Mouse (Mus musculus) stomach, embryonic 14.5 days (tissue): ENCODE measurements around the gene Sgca. TPM values are rescaled to one million over a fixed set of nuclear protein-coding genes. Genes with fewer than 3 reads are reported as not detected.

Source experiments
- ATAC-seq: fragments of 200-750 bp; cut with Nextera tagmentation; 2 replicates; pipeline ENCODE4 v1.8.0; 2017; ENCODE audit warnings: low read depth, moderate TSS enrichment; ENCODE audit not compliant: insufficient number of reproducible peaks, insufficient read depth, low FRiP score
- H3K27ac ChIP-seq: fragments of 300-500 bp; sonication (generic); 2 replicates; pipeline ENCODE4 v1.5.1; 2014; ENCODE audit warnings: mild to moderate bottlenecking, low read length, moderate library complexity, mixed read lengths
- H3K27me3 ChIP-seq: fragments of 300-500 bp; sonication (generic); 2 replicates; pipeline ENCODE4 v1.6.1; 2014; ENCODE audit warnings: low read length, control low read depth, mixed read lengths; ENCODE audit not compliant: control insufficient read depth, insufficient read depth
- H3K36me3 ChIP-seq: fragments of 300-500 bp; sonication (generic); 2 replicates; pipeline ENCODE4 v1.6.1; 2014; ENCODE audit warnings: mild to moderate bottlenecking, control low read depth, low read length, moderate library complexity, mixed read lengths; ENCODE audit not compliant: control insufficient read depth, insufficient read depth
- H3K4me1 ChIP-seq: fragments of 300-500 bp; sonication (generic); 2 replicates; pipeline ENCODE4 v1.6.1; 2014; ENCODE audit warnings: low read length, control low read depth, mixed read lengths; ENCODE audit not compliant: control insufficient read depth, insufficient read depth
- H3K4me2 ChIP-seq: fragments of 300-500 bp; sonication (generic); replicated peaks from 2 replicates; pipeline ENCODE4 v1.6.1; 2014; ENCODE audit warnings: low read depth, low read length, control low read depth
- H3K4me3 ChIP-seq: fragments of 300-500 bp; sonication (generic); 2 replicates; pipeline ENCODE4 v1.5.1; 2014; ENCODE audit warnings: low read depth, low read length, control low read depth
- H3K9ac ChIP-seq: fragments of 300-500 bp; sonication (generic); replicated peaks from 2 replicates; pipeline ENCODE4 v1.6.1; 2014; ENCODE audit warnings: low read depth, mild to moderate bottlenecking, control low read depth, low read length, moderate library complexity, mixed read lengths
- H3K9me3 ChIP-seq: fragments of 300-500 bp; sonication (generic); 2 replicates; pipeline ENCODE4 v1.6.1; 2016; ENCODE audit warnings: low read depth, low read length, control low read depth; ENCODE audit not compliant: control insufficient read depth
- WGBS: fragments of 180-500 bp; shearing (Covaris S2); extraction: QIAGEN DNeasy Blood & Tissue Kit; methylation state at CpG from one replicate; pipeline ENCODE4 v1.1.7; 2014; 5-methylcytosine and 5-hydroxymethylcytosine counted together
- polyA plus RNA-seq: library from polyadenylated mRNA; unstranded; fragments of >200 nt; fragmentation: Nextera tagmentation; extraction: Ambion mirVana; gene quantifications from 2 replicates; pipeline ENCODE4 v1.2.1, GENCODE M21; 2014

Gene Sgca
- polyA plus RNA-seq, 1 experiment from 2014 or later: 0.30 TPM

- no peaks in the 10 kb centered on the region for H3K9me3 ChIP-seq
- no peaks in the 10 kb centered on the region for H3K27me3 ChIP-seq
- H3K4me3 ChIP-seq: no peak overlapping the region
- H3K4me2 ChIP-seq: no peak overlapping the region
- no peak for ATAC-seq
- no peak overlapping the region for H3K9ac ChIP-seq
- no peaks in the 10 kb centered on the region for H3K36me3 ChIP-seq
- WGBS: 83% methylated on average over 9 of the region's 9 CpGs
- peaks cover 13% of the 10 kb centered on the region; the same call in 1 of the 2 replicates for H3K4me1 ChIP-seq
- H3K27ac ChIP-seq: peak overlapping the region; percentile 55; the same call in 1 of the 2 replicates
These were observed 18.4 kb downstream of the Sgca start for GRCm38 (mm10) chr11:94957693-94958064.

DNA sequence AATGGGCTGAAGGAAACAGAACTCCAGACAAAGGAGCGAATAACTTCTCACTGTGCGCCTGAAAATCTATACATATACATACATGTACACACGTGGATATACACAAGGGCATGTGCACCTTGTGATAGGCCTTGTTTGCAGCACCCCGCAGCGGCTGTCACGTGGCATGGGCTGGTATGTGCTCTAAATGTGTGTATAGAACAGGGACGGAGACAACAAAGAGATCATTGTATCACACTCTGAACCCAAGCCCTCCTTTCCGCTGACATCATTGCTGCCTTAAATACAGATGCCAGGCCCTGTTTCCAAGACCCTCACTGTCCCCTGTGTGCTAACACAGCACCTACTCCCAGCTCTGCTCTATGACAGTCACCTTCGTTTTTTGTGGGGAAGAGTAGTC lies 21.0 kb downstream of the Sgca start:
- H3K27ac ChIP-seq: no peak overlapping the region
- H3K27me3 ChIP-seq: no peaks in the 10 kb centered on the region
- H3K4me2 ChIP-seq: no peak overlapping the region
- H3K4me1 ChIP-seq: peaks cover 11% of the 10 kb centered on the region; the same call in 1 of the 2 replicates
- no peaks in the 10 kb centered on the region for H3K9me3 ChIP-seq
- no peak for ATAC-seq
- H3K36me3 ChIP-seq: peaks cover 19% of the 10 kb centered on the region; the same call in 1 of the 2 replicates
- 75% methylated on average over 9 of the region's 9 CpGs for WGBS
- H3K9ac ChIP-seq: no peak overlapping the region
- no peak overlapping the region for H3K4me3 ChIP-seq

DNA sequence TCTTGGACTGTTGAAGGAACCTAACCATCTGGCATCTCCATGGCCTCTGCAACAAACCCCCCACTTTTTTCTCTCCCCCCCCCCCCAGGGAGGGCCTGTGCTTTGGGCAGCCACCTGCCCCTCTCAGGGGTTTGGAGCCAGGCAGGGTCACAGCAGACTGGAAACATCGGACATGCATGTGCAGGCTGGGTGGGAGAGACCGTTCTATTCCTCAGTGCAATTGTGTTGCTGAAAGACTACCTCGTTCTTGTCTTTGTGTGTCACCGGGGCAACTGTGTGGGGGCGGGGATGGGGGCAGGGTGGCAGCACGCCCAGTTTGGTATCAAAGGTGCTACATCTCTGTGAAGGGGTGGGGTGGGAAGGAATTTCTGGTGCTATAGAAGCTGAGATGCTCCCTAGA lies 24.0 kb downstream of the Sgca start:
- no peak overlapping the region for H3K9ac ChIP-seq
- no peak overlapping the region for H3K4me2 ChIP-seq
- no peaks in the 10 kb centered on the region for H3K9me3 ChIP-seq
- no peak overlapping the region; the same call in 1 of the 2 replicates for H3K27ac ChIP-seq
- H3K4me1 ChIP-seq: 0 out of 2 replicates have a peak, but pooled peaks cover 4% of the 10 kb centered on the region
- no peak for ATAC-seq
- no peak overlapping the region for H3K4me3 ChIP-seq
- H3K27me3 ChIP-seq: no peaks in the 10 kb centered on the region
- peaks cover 48% of the 10 kb centered on the region for H3K36me3 ChIP-seq
- WGBS: 16% methylated on average over 6 of the region's 6 CpGs

DNA sequence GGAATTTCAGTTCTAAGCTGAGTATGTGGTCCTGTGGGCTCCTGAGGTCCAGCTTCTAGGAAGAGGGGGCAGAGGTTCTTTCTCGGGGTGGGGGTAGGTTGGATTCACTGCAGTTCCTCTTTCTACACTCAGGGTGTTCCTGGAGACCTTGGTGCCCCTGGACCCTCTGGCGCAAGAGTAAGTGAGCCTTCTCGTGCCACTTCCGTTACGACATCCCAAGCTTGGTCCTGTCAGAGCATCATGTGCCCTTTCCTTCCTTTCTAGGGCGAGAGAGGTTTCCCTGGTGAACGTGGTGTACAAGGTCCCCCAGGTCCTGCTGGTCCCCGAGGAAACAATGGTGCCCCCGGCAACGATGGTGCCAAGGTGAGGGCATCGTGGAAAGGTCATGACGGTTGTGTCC lies 30.9 kb downstream of the Sgca start:
- Histone ChIP-seq H3K9ac (no peak overlapping the region), H3K27me3 (no peaks in the 10 kb centered on the region), H3K4me3 (no peak overlapping the region), H3K4me1 (peaks cover 5% of the 10 kb centered on the region), H3K36me3 (peaks cover 99% of the 10 kb centered on the region), H3K9me3 (no peaks in the 10 kb centered on the region), H3K4me2 (no peak overlapping the region), H3K27ac (peak overlapping the region; percentile 34; the same call in 1 of the 2 replicates)
- 89% methylated on average over 12 of the region's 12 CpGs for WGBS
- no peak for ATAC-seq

- Histone ChIP-seq H3K9me3 (no peaks in the 10 kb centered on the region), H3K4me2 (no peak overlapping the region), H3K9ac (no peak overlapping the region), H3K4me3 (no peak overlapping the region), H3K27me3 (no peaks in the 10 kb centered on the region), H3K4me1 (peaks cover 13% of the 10 kb centered on the region), H3K27ac (peak overlapping the region; percentile 63; the same call in 1 of the 2 replicates), H3K36me3 (peaks cover 99% of the 10 kb centered on the region)
- 31% methylated on average over 8 of the region's 8 CpGs for WGBS
- ATAC-seq: no peak
These were observed 31.8 kb downstream of the Sgca start for GRCm38 (mm10) chr11:94944295-94944694.

DNA sequence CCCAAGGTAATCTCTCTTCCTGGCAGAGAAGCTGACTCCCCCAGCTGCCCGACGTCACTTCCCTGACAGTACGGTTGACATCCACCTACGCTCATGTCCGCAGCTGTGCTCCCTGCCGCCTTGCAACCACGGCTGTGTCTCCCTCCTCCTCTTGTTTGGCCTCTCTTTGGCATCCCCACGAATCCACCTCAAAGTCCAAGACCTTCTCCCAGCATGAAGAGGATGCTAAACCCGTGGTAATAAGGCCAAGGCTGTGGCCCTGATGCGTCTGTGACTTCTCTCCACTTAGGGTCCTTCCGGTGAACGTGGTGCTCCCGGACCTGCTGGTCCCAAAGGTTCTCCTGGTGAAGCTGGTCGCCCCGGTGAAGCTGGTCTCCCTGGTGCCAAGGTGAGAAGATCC lies 33.1 kb downstream of the Sgca start:
- WGBS: 72% methylated on average over 15 of the region's 15 CpGs
- no peak overlapping the region for H3K4me2 ChIP-seq
- no peak for ATAC-seq
- H3K4me1 ChIP-seq: peaks cover 13% of the 10 kb centered on the region
- H3K9ac ChIP-seq: no peak overlapping the region
- peak overlapping the region; percentile 63 for H3K27ac ChIP-seq
- H3K36me3 ChIP-seq: peaks cover 97% of the 10 kb centered on the region
- no peak overlapping the region for H3K4me3 ChIP-seq
- H3K27me3 ChIP-seq: no peaks in the 10 kb centered on the region
- no peaks in the 10 kb centered on the region for H3K9me3 ChIP-seq

DNA sequence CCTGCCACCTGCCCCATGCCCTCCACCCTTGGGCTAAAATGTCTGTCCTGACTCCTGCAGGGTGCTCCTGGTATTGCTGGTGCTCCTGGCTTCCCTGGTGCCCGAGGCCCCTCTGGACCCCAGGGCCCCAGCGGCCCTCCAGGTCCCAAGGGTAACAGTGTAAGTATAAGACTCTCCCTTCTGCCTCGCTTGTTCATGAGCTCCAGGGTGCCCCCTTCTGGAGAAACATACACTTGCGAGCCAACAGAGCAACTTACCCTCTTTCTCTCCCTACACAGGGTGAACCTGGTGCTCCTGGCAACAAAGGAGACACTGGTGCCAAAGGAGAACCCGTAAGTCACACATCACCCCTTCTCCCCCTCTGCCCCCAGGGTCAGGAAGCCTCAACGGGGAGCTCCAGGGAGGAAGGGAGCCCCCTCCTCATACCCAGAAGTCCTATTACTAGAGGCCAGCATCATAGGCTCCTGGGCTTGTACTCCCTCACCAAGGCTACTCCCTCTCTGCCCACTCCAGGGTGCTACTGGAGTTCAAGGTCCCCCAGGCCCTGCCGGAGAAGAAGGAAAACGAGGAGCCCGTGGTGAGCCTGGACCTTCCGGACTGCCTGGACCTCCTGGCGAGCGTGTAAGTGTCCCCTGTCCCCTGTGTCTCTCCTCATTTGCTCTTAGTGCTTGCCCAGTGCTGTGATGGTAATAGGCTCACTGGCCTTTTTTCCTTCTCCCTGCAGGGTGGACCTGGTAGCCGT lies 33.7 kb downstream of the Sgca start:
- H3K9me3 ChIP-seq: no peaks in the 10 kb centered on the region
- peak overlapping the region; percentile 63; the same call in 1 of the 2 replicates for H3K27ac ChIP-seq
- peaks cover 14% of the 10 kb centered on the region for H3K4me1 ChIP-seq
- ATAC-seq: no peak
- H3K36me3 ChIP-seq: peaks cover 91% of the 10 kb centered on the region
- no peak overlapping the region; the same call in 1 of the 2 replicates for H3K9ac ChIP-seq
- H3K27me3 ChIP-seq: no peaks in the 10 kb centered on the region
- WGBS: 49% methylated on average over 13 of the region's 13 CpGs
- no peak overlapping the region for H3K4me3 ChIP-seq
- 0 out of 2 replicates have a peak overlapping the region, but pooled peaks have one; percentile 16 for H3K4me2 ChIP-seq

DNA sequence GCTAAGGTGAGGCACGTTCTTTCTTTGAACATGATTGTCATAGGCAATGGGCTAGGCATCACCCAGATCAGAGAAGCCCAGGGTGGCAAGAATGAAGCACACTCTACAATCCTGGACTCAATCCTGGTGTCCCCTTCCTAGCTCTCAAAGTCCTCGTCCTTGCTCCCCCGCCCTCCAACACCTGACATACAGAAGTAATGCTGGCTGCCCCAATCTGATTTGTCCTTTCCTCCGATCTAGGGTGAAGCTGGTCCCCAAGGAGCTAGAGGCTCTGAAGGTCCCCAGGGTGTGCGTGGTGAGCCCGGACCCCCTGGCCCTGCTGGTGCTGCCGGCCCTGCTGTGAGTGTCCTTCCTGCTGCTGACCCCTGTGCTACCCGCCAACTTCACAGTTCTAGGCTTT lies 34.4 kb downstream of the Sgca start:
- Histone ChIP-seq H3K4me3 (no peak overlapping the region), H3K36me3 (peaks cover 84% of the 10 kb centered on the region), H3K4me1 (peaks cover 14% of the 10 kb centered on the region), H3K4me2 (0 out of 2 replicates have a peak overlapping the region, but pooled peaks have one; percentile 16), H3K9ac (no peak overlapping the region; the same call in 1 of the 2 replicates), H3K27ac (peak overlapping the region; percentile 63; the same call in 1 of the 2 replicates), H3K9me3 (no peaks in the 10 kb centered on the region), H3K27me3 (no peaks in the 10 kb centered on the region)
- 76% methylated on average over 8 of the region's 8 CpGs for WGBS
- ATAC-seq: no peak
